Mouse (Mus musculus) testis, adult 2 months (tissue): Measurements from ENCODE around the gene Aloxe3.

ENCODE experiments used
- CTCF ChIP-seq: fragments of 200-500 bp; IDR thresholded peaks from 2 replicates; pipeline ENCODE4 v1.5.1; 2012; ENCODE audit warnings: low read depth, mild to moderate bottlenecking, inconsistent platforms, low read length, moderate library complexity; ENCODE audit not compliant: control insufficient read depth, insufficient read depth, insufficient replicate concordance
- POLR2A ChIP-seq: fragments of 200-500 bp; IDR thresholded peaks from 2 replicates; pipeline ENCODE4 v1.6.1; 2012; ENCODE audit warnings: low read depth, mild to moderate bottlenecking, inconsistent platforms, low read length, moderate library complexity; ENCODE audit not compliant: control insufficient read depth

DNA sequence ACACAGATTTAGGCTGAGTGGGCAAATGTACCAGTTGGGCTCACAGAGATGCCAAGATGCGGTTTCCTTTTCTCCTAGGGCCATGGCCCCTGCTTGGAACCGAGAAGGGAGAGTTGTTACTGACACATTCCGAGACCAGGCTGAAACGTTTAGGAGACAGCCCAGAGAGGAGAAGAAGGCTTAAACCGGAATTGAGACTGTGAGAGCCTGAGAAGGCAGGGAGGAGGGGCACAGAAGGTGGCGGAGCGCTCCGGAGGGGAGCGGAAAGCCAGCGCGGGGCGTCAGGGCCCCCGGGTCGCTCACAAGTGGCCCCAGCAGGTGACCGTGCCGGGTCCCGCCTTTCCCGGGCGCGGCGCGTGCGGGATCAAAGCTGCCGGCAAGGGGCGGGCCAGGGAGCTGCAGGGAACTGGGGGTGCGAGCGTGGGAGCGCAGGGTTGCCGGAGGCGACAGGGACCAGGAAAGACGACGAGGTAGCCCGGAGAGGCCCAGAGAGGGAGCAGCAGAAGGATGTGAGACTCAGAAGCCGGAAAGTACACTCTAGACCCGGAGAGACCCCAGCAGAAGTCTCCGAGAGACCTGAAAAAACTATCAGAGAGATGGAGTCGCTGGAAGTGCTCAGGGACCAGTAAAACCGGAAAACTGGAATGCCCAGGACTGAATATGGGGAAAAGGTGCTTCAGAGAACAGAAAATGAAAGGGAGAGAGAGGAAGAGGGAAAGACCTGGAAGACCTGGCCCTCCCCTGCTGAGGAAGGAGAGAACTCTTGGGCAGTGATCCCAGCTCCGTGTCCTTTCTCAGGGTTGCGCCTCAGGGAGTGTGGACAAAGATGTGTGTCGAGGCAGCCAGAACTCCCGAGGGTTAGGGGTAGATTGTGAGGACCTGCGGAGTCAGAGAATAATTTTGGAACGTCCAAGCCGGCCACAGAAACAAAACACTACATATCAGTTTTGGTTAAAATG lies 7.7 kb upstream of the Aloxe3 start:
- TF ChIP-seq CTCF (no peak), POLR2A (no peak)
